Mouse (Mus musculus) neural tube, embryonic 14.5 days (tissue): Measurements from ENCODE around the gene Ube2j1. TPM values are rescaled to one million over a fixed set of nuclear protein-coding genes. Genes with fewer than 3 reads are reported as not detected.

Source experiments
- polyA plus RNA-seq: library from polyadenylated mRNA; unstranded; fragments of >200 nt; fragmentation: Nextera tagmentation; extraction: Ambion mirVana; gene quantifications from 2 replicates; pipeline ENCODE4 v1.2.1, GENCODE M21; 2014

The Ube2j1 gene
- polyA plus RNA-seq, 1 experiment from 2014 or later = 78.9 TPM

Other genes starting within 250 kb of the Ube2j1 start
- gene Lyrm2, start 231.2 kb upstream of the Ube2j1 start, polyA plus RNA-seq = 131 and 132 TPM in 2 replicates
- gene Ankrd6, start 80.6 kb upstream of the Ube2j1 start, polyA plus RNA-seq = 20.8 and 22.6 TPM in 2 replicates
- 52.1 and 58.7 TPM in 2 replicates for gene Rragd, start 48.4 kb upstream of the Ube2j1 start, polyA plus RNA-seq
- gene Gabrr2, start 31.6 kb downstream of the Ube2j1 start, polyA plus RNA-seq = 0.25 and 0.50 TPM in 2 replicates
- 0.17 TPM in 1 of 2 replicates, not detected in the other for gene Gabrr1, start 101.1 kb downstream of the Ube2j1 start, polyA plus RNA-seq
- 2.2 and 2.5 TPM in 2 replicates for gene Pm20d2, start 158.3 kb downstream of the Ube2j1 start, polyA plus RNA-seq
- 73.3 and 85.8 TPM in 2 replicates for gene Srsf12, start 177.6 kb downstream of the Ube2j1 start, polyA plus RNA-seq